Mouse (Mus musculus): Measurements from ENCODE around the gene Rpgrip1. TPM values are rescaled to one million over a fixed set of nuclear protein-coding genes. Genes with fewer than 3 reads are reported as not detected.

The Rpgrip1 gene
- polyA plus RNA-seq, 1 experiment from 2014 or later, result 61.8 TPM

DNA sequence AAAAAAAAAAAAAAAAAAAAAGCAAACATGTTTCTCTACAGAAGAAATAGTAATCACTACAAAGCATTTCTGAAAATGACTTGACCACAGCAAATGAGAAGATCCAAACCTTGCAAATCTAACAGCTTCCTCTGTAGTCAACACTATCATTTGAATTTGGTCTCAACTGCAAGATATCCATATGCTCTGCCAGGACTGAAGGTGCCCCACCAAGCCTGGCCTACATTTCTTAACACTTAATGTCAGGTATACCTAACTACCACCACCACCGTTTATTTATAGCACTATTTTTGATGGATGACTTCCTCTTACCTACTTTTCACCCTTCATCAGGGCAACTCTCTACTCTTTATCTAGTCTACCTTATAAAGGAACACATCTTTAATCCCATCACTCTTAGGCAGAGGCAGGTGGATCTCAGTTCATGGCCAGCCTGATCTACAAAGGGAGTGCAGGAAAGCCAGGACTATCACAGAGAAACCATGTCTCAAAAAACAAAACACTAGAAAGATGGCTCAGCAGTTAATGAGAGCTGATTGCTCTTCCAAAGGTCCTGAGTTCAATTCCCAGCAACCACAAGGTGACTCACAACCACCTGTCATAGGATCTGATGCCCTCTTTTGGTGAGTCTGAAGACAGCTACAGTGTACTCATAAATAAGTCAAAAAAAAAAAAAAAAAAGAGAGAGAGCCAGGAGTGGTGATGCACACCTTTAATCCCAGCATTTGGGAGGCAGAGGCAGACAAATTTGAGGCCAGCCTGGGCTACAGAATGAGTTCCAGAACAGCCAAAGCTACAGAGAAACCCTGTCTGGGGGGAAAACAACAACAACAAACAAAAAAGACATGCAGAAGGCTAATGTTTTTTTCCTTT is 9.0 kb upstream of the Rpgrip1 start:
- Histone ChIP-seq H3K4me1 (peaks cover 36% of the 10 kb centered on the region), H3K9ac (no peak overlapping the region), H3K36me3 (peaks cover 6% of the 10 kb centered on the region; the same call in 1 of the 2 replicates), H3K27ac (no peak overlapping the region), H3K27me3 (no peaks in the 10 kb centered on the region), H3K4me2 (peak overlapping the region; percentile 72), H3K9me3 (no peaks in the 10 kb centered on the region), H3K4me3 (peak overlapping the region; percentile 57)
- ATAC-seq (ENCODE audit: borderline replicate concordance, extremely low read depth, low FRiP score, low TSS enrichment), result no peak
- WGBS, result 38% methylated on average over 1 of the region's 1 CpGs

DNA sequence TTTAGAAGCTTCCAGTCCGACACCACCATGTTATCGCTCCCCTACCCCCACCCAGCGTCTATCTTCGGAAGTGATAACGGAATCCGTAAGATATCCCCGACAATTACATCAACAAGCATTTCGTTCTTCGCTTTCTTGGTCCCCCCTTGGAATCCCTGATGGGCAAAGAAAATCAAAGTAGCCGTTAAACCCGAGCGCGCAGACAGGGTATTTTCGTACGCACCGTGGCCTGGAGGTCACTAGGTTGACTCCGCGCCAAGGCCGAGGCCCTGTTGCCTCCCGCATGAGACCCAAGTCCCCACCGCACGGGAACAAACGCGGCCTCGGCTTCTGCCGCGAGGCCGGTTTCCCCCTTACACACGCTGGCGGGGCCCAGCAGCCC is 7.0 kb upstream of the Rpgrip1 start:
- H3K36me3 ChIP-seq, result no peaks in the 10 kb centered on the region; the same call in 1 of the 2 replicates
- WGBS, result under 1% methylated on average over 30 of the region's 30 CpGs
- no peaks in the 10 kb centered on the region for H3K27me3 ChIP-seq
- peak overlapping the region; percentile 90 for H3K27ac ChIP-seq
- peak; percentile 0; the same call in 1 of the 2 replicates for ATAC-seq (ENCODE audit: borderline replicate concordance, extremely low read depth, low FRiP score, low TSS enrichment)
- H3K9ac ChIP-seq, result peak overlapping the region; percentile 80
- H3K4me2 ChIP-seq, result peak overlapping the region; percentile 72
- peak overlapping the region; percentile 57 for H3K4me3 ChIP-seq
- H3K9me3 ChIP-seq, result no peaks in the 10 kb centered on the region
- H3K4me1 ChIP-seq, result peaks cover 47% of the 10 kb centered on the region

DNA sequence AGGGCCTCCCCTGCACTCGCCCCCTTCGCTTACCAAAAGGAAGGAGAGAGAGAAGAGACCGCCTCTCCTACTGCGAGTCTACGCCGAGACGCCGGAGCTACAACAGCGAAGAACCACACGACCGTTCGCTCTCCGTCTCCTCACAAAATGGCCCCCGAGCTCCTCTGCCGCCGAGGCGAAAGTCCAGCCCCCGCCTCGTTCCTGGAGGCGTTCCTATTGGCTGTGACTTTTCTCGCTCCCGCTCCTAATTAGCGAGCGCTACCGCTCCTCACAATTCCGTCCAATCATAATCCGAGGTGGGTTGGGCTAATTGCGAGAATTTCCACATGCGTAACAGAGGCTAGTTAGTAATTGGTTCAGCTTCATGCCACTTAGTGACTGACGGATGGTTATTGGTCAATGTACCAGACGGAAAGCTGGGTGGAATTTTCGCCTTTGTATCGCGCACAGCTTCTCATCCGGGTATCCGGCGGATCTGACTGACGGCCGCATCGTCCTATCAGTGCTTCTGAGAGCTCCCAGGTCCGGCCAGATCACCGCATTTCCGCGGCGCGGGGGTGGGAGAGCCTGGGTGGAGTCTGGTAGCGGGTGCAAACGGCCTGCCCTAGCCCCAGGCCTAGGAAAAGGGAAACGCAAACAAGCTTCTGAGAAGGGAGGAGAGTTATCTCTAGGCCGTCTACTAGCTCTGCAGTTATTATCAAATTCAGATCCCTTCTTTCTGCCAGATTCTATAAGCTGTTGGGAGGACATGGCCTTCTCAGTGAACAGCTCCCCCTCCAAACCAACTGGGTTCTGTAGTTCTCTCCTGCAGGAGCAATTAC is 6.4 kb upstream of the Rpgrip1 start, which contains the start of gene Hnrnpc:
TSS of gene Hnrnpc (minus strand) at position 173 of the 821 bp plus-strand sequence.
- Histone ChIP-seq H3K4me3 (peak within 1 kb of the TSS; percentile 57), H3K4me2 (peak within 1 kb of the TSS; percentile 72), H3K27ac (peak within 1 kb of the TSS; percentile 90), H3K4me1 (peaks cover 44% of the 10 kb centered on the region), H3K36me3 (no peaks in the 10 kb centered on the region; the same call in 1 of the 2 replicates), H3K27me3 (no peaks in the 10 kb centered on the region), H3K9me3 (no peaks in the 10 kb centered on the region), H3K9ac (peak within 1 kb of the TSS; percentile 80)
- peak; percentile 98 for ATAC-seq (ENCODE audit: borderline replicate concordance, extremely low read depth, low FRiP score, low TSS enrichment)
- whole genome bisulfite sequencing, result under 1% methylated on average over 48 of the region's 50 CpGs

DNA sequence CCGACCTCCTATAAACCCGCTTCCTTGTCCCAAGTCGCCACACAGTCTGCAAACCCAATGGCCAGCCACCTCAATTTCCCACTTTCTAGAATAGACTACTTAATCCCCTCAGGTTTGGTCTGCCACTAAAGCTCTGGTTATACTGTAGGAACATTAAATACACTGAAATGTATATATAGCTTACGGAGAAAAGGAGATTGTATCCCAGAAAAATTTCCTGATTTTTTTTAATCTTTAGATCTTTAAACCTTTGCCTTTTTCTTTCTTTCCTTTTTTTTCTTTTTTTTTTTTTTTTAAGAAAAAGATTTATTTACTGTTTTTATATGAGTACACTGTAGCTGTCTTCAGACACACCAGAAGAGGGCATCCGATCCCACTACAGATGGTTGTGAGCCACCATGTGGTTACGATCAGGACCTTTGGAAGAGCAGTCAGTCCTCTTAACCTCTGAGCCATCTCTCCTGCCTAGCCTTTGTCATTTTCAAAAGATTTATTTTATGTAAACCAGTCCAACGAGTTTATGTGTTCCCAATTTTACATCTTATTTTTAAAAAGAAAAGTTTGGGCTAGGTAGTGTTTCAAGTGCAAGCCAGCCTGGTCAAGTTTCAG is 5.7 kb upstream of the Rpgrip1 start:
- Histone ChIP-seq H3K4me1 (peaks cover 41% of the 10 kb centered on the region), H3K9me3 (no peaks in the 10 kb centered on the region), H3K27me3 (no peaks in the 10 kb centered on the region), H3K27ac (peak overlapping the region; percentile 86), H3K4me3 (peak overlapping the region; percentile 32), H3K9ac (peak overlapping the region; percentile 39), H3K4me2 (peak overlapping the region; percentile 57), H3K36me3 (no peaks in the 10 kb centered on the region; the same call in 1 of the 2 replicates)
- ATAC-seq (ENCODE audit: borderline replicate concordance, extremely low read depth, low FRiP score, low TSS enrichment), result no peak
- WGBS, result 28% methylated on average over 7 of the region's 7 CpGs

DNA sequence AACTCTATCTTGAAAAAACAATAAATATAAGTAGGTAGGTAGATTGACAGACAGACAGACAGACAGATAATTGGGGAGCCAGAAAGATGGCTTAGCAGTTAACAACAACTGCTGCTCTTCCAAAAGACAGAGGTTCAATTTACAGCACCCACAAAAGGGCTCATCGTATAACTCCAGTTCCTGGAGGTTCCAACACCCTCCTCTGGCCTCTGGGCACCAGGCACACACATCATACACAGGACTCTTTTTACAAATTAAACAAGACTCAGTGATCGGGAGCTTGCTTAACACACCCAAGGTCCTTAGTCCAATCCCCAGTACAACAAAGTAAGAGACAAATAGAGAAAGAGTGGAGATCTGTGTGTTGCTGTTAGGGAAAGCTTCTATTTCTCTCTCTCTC is 5.2 kb upstream of the Rpgrip1 start:
- Histone ChIP-seq H3K9ac (no peak overlapping the region), H3K4me1 (peaks cover 39% of the 10 kb centered on the region), H3K27ac (no peak overlapping the region), H3K4me2 (no peak overlapping the region), H3K9me3 (no peaks in the 10 kb centered on the region), H3K4me3 (no peak overlapping the region), H3K27me3 (no peaks in the 10 kb centered on the region), H3K36me3 (no peaks in the 10 kb centered on the region; the same call in 1 of the 2 replicates)
- 61% methylated on average over 2 of the region's 2 CpGs for WGBS
- ATAC-seq (ENCODE audit: borderline replicate concordance, extremely low read depth, low FRiP score, low TSS enrichment), result no peak

DNA sequence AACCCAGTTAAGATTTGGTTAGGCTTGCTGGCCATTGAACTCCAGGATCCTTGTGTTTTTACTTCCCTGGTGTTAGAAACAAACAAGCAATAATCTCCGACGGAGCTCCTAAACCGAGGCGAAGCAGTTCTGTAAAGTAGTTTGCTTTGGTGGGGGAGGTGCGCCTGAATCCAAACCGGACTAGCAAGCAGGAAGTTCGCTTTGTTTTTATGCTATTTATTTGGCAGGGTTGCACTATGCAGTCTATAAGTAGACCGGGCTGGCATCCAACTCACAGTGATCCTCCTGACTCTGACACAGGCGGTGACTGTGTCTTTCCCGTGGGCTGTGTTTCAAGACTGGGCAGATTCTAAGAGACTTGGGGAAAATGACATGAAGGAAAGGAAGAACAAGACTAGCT is 3.8 kb upstream of the Rpgrip1 start:
- H3K36me3 ChIP-seq, result no peaks in the 10 kb centered on the region; the same call in 1 of the 2 replicates
- ATAC-seq (ENCODE audit: borderline replicate concordance, extremely low read depth, low FRiP score, low TSS enrichment), result peak; percentile 40; the same call in 1 of the 2 replicates
- H3K9me3 ChIP-seq, result no peaks in the 10 kb centered on the region
- WGBS, result 3% methylated on average over 10 of the region's 10 CpGs
- H3K4me2 ChIP-seq, result peak overlapping the region; percentile 46
- no peaks in the 10 kb centered on the region for H3K27me3 ChIP-seq
- peak overlapping the region; percentile 4; the same call in 1 of the 2 replicates for H3K4me3 ChIP-seq
- H3K27ac ChIP-seq, result peak overlapping the region; percentile 92
- H3K9ac ChIP-seq, result 0 out of 2 replicates have a peak overlapping the region, but pooled peaks have one; percentile 13
- H3K4me1 ChIP-seq, result peaks cover 31% of the 10 kb centered on the region

DNA sequence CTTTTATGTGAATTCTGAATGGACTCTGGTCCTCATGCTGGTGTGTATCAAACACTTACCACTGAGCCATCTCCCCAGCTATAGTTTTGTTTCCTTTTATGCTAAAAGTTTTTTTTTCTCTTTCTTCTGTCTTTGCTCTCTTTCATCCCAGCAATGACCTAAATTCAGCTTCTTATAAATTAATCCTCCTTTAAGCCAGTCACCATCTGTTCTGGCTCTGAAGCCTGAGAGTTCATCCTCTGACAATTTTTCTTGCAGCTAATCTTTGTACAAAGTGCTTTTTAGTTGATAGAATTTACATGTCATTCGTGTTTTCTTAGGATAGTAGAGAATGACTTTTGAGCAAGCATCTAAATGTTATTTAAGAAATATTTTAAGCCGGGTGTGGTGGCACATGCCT is 2.5 kb upstream of the Rpgrip1 start:
- Histone ChIP-seq H3K9me3 (no peaks in the 10 kb centered on the region), H3K9ac (no peak overlapping the region), H3K27ac (no peak overlapping the region), H3K27me3 (no peaks in the 10 kb centered on the region), H3K4me1 (peaks cover 23% of the 10 kb centered on the region), H3K4me2 (no peak overlapping the region), H3K4me3 (no peak overlapping the region), H3K36me3 (no peaks in the 10 kb centered on the region)
- no peak for ATAC-seq (ENCODE audit: borderline replicate concordance, extremely low read depth, low FRiP score, low TSS enrichment)
- 77% methylated on average over 2 of the region's 2 CpGs for WGBS

DNA sequence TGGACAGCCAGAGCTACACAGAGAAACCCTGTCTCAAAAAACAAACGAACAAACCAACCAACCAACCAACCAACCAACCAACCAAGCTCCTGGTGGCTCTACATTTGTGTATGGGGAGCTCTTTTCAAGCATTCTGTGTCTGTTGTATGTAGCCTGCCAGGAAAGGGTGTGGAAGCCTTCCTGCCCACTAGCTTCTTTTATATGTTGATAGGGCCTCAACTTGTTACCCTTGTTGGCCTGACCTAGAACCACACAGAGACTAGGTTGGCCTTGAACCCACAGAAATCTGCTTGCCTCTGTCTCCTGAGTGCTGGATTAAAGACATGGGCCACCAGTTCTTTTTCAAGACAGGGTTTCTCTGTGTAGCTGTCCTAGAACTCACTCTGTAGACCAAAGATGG is 3.6 kb downstream of the Rpgrip1 start:
- no peak overlapping the region for H3K4me2 ChIP-seq
- H3K4me1 ChIP-seq, result peaks cover 10% of the 10 kb centered on the region; the same call in 1 of the 2 replicates
- H3K4me3 ChIP-seq, result no peak overlapping the region
- H3K27me3 ChIP-seq, result no peaks in the 10 kb centered on the region
- no peaks in the 10 kb centered on the region for H3K36me3 ChIP-seq
- H3K9ac ChIP-seq, result no peak overlapping the region
- H3K27ac ChIP-seq, result no peak overlapping the region
- no peaks in the 10 kb centered on the region for H3K9me3 ChIP-seq
- WGBS, result 59% methylated on average over 1 of the region's 1 CpGs
- ATAC-seq (ENCODE audit: borderline replicate concordance, extremely low read depth, low FRiP score, low TSS enrichment), result no peak

DNA sequence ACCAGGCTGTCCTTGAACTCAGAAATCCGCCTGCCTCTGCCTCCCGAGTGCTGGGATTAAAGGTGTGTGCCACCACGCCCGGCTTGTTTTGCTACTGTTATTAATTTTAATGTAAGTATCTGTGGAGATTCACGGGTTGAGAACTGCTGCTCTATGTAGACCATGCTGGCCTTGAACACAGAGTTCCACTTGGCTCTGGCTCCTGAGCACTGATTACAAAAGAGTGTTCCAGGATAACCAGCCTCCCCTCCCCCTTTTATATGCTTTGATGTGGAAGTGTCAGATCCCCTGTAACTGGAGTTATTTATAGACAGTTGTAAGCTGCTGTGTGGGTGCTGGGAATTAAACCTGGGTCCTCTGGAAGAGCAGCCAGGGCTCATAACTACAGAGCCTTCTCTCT is 6.7 kb downstream of the Rpgrip1 start:
- ATAC-seq (ENCODE audit: borderline replicate concordance, extremely low read depth, low FRiP score, low TSS enrichment), result no peak
- WGBS, result 96% methylated on average over 5 of the region's 5 CpGs
- H3K27ac ChIP-seq, result no peak overlapping the region

DNA sequence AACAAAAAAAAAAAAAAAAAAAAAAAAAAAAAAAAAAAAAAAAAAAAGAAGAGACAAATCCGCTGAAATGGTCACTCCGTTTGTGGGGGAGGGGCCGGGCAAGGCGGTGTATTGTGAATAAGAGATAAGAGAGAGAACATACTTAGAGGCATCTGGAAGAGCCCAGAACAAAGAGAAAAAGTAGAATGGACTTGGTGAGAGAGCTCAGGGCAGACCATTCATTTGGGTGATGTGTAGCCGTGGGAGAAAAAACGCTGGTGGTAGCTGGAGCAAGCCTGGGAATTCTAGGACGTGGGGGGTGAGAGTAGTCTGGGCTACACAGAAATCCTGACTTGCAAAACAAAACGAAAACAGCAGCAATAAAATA is 7.9 kb downstream of the Rpgrip1 start:
- H3K4me2 ChIP-seq, result peak overlapping the region; percentile 95
- no peaks in the 10 kb centered on the region for H3K36me3 ChIP-seq
- H3K4me3 ChIP-seq, result peak overlapping the region; percentile 50
- peak; percentile 37; the same call in 1 of the 2 replicates for ATAC-seq (ENCODE audit: borderline replicate concordance, extremely low read depth, low FRiP score, low TSS enrichment)
- 0 out of 2 replicates have a peak, but pooled peaks cover 6% of the 10 kb centered on the region for H3K27me3 ChIP-seq
- H3K9me3 ChIP-seq, result no peaks in the 10 kb centered on the region
- WGBS, result 12% methylated on average over 8 of the region's 8 CpGs
- H3K4me1 ChIP-seq, result peaks cover 17% of the 10 kb centered on the region
- H3K27ac ChIP-seq, result peak overlapping the region; percentile 93; the same call in 1 of the 2 replicates
- no peak overlapping the region for H3K9ac ChIP-seq

More for the DNA sequence above, 6.7 kb downstream of the Rpgrip1 start:
- H3K4me2 ChIP-seq, result no peak overlapping the region
- no peaks in the 10 kb centered on the region for H3K9me3 ChIP-seq
- 0 out of 2 replicates have a peak, but pooled peaks cover 6% of the 10 kb centered on the region for H3K27me3 ChIP-seq
- peaks cover 17% of the 10 kb centered on the region for H3K4me1 ChIP-seq
- H3K36me3 ChIP-seq, result no peaks in the 10 kb centered on the region
- no peak overlapping the region for H3K9ac ChIP-seq
- H3K4me3 ChIP-seq, result no peak overlapping the region
